Mouse (Mus musculus): ENCODE results near the gene Rbfox1. TPM values are rescaled to one million over a fixed set of nuclear protein-coding genes. Genes with fewer than 3 reads are reported as not detected.

Rbfox1 gene
- polyA plus RNA-seq, 1 experiment from 2014 or later: 223 TPM

GRCm38 (mm10) chr16:6897734-6898133 lies 1012.6 kb downstream of the Rbfox1 start:
- Histone ChIP-seq H3K4me2 (no peak overlapping the region), H3K4me3 (no peak overlapping the region), H3K36me3 (replicated peaks) (no peaks in the 10 kb centered on the region), H3K27me3 (replicated peaks) (no peaks in the 10 kb centered on the region), H3K9ac (no peak overlapping the region), H3K4me1 (peaks cover 10% of the 10 kb centered on the region; the same call in 1 of the 2 replicates), H3K9me3 (no peaks in the 10 kb centered on the region), H3K27ac (no peak overlapping the region)
- ATAC-seq (replicated peaks): no peak
- WGBS: 36% methylated on average over 6 of the region's 6 CpGs

GRCm38 (mm10) chr16:6900006-6900405 lies 1014.9 kb downstream of the Rbfox1 start:
- H3K4me2 ChIP-seq: no peak overlapping the region
- WGBS: 77% methylated on average over 2 of the region's 2 CpGs
- H3K9me3 ChIP-seq: no peaks in the 10 kb centered on the region
- peaks cover 10% of the 10 kb centered on the region; the same call in 1 of the 2 replicates for H3K4me1 ChIP-seq
- no peak overlapping the region for H3K27ac ChIP-seq
- H3K27me3 ChIP-seq (replicated peaks): no peaks in the 10 kb centered on the region
- H3K4me3 ChIP-seq: no peak overlapping the region
- no peaks in the 10 kb centered on the region for H3K36me3 ChIP-seq (replicated peaks)
- H3K9ac ChIP-seq: no peak overlapping the region
- ATAC-seq (replicated peaks): no peak

GRCm38 (mm10) chr16:6904984-6905383 lies 1019.8 kb downstream of the Rbfox1 start:
- ATAC-seq (replicated peaks): no peak
- Histone ChIP-seq H3K9me3 (no peaks in the 10 kb centered on the region), H3K27me3 (replicated peaks) (no peaks in the 10 kb centered on the region), H3K9ac (no peak overlapping the region), H3K4me2 (no peak overlapping the region), H3K4me1 (peaks cover 10% of the 10 kb centered on the region; the same call in 1 of the 2 replicates), H3K4me3 (no peak overlapping the region), H3K27ac (no peak overlapping the region), H3K36me3 (replicated peaks) (no peaks in the 10 kb centered on the region)
- 73% methylated on average over 4 of the region's 4 CpGs for WGBS

- H3K9ac ChIP-seq: no peak overlapping the region
- 49% methylated on average over 2 of the region's 2 CpGs for WGBS
- H3K27me3 ChIP-seq (replicated peaks): no peaks in the 10 kb centered on the region
- H3K4me2 ChIP-seq: no peak overlapping the region
- ATAC-seq (replicated peaks): no peak
- H3K9me3 ChIP-seq: no peaks in the 10 kb centered on the region
- H3K4me3 ChIP-seq: no peak overlapping the region
- H3K27ac ChIP-seq: no peak overlapping the region
- H3K36me3 ChIP-seq (replicated peaks): no peaks in the 10 kb centered on the region
- peaks cover 10% of the 10 kb centered on the region; the same call in 1 of the 2 replicates for H3K4me1 ChIP-seq
Observed at GRCm38 (mm10) chr16:6906001-6906400, 1020.8 kb downstream of the Rbfox1 start.

- peaks cover 10% of the 10 kb centered on the region; the same call in 1 of the 2 replicates for H3K4me1 ChIP-seq
- 62% methylated on average over 6 of the region's 6 CpGs for WGBS
- H3K27me3 ChIP-seq (replicated peaks): no peaks in the 10 kb centered on the region
- H3K9me3 ChIP-seq: no peaks in the 10 kb centered on the region
- no peak overlapping the region for H3K4me3 ChIP-seq
- H3K9ac ChIP-seq: no peak overlapping the region
- no peak for ATAC-seq (replicated peaks)
- H3K36me3 ChIP-seq (replicated peaks): no peaks in the 10 kb centered on the region
- no peak overlapping the region for H3K4me2 ChIP-seq
- H3K27ac ChIP-seq: no peak overlapping the region
Observed at GRCm38 (mm10) chr16:6907550-6907949, 1022.4 kb downstream of the Rbfox1 start.

- H3K9ac ChIP-seq: no peak overlapping the region
- no peak for ATAC-seq (replicated peaks)
- H3K36me3 ChIP-seq (replicated peaks): no peaks in the 10 kb centered on the region
- H3K27ac ChIP-seq: no peak overlapping the region
- H3K9me3 ChIP-seq: no peaks in the 10 kb centered on the region
- no peaks in the 10 kb centered on the region for H3K4me1 ChIP-seq
- H3K27me3 ChIP-seq (replicated peaks): no peaks in the 10 kb centered on the region
- 57% methylated on average over 4 of the region's 4 CpGs for WGBS
- H3K4me3 ChIP-seq: no peak overlapping the region
- no peak overlapping the region for H3K4me2 ChIP-seq
Observed at GRCm38 (mm10) chr16:6914531-6914930, 1029.4 kb downstream of the Rbfox1 start.

- H3K27ac ChIP-seq: no peak overlapping the region
- H3K9ac ChIP-seq: no peak overlapping the region
- H3K27me3 ChIP-seq (replicated peaks): no peaks in the 10 kb centered on the region
- H3K9me3 ChIP-seq: no peaks in the 10 kb centered on the region
- H3K36me3 ChIP-seq (replicated peaks): no peaks in the 10 kb centered on the region
- ATAC-seq (replicated peaks): no peak
- H3K4me2 ChIP-seq: no peak overlapping the region
- no peaks in the 10 kb centered on the region for H3K4me1 ChIP-seq
- WGBS: 66% methylated on average over 3 of the region's 3 CpGs
- H3K4me3 ChIP-seq: no peak overlapping the region
Observed at GRCm38 (mm10) chr16:6918641-6919040, 1033.5 kb downstream of the Rbfox1 start.

- no peak overlapping the region for H3K4me2 ChIP-seq
- no peak for ATAC-seq (replicated peaks)
- no peaks in the 10 kb centered on the region for H3K27me3 ChIP-seq (replicated peaks)
- no peaks in the 10 kb centered on the region for H3K4me1 ChIP-seq
- no peak overlapping the region for H3K9ac ChIP-seq
- H3K4me3 ChIP-seq: no peak overlapping the region
- no peaks in the 10 kb centered on the region for H3K36me3 ChIP-seq (replicated peaks)
- H3K9me3 ChIP-seq: no peaks in the 10 kb centered on the region
- H3K27ac ChIP-seq: no peak overlapping the region
- WGBS: 35% methylated on average over 5 of the region's 5 CpGs
Observed at GRCm38 (mm10) chr16:6919681-6920080, 1034.5 kb downstream of the Rbfox1 start.

- no peaks in the 10 kb centered on the region for H3K36me3 ChIP-seq (replicated peaks)
- H3K4me3 ChIP-seq: no peak overlapping the region
- WGBS: 77% methylated on average over 2 of the region's 2 CpGs
- H3K9ac ChIP-seq: no peak overlapping the region
- no peak overlapping the region for H3K27ac ChIP-seq
- no peak overlapping the region for H3K4me2 ChIP-seq
- no peaks in the 10 kb centered on the region for H3K9me3 ChIP-seq
- H3K4me1 ChIP-seq: no peaks in the 10 kb centered on the region
- no peak for ATAC-seq (replicated peaks)
- no peaks in the 10 kb centered on the region for H3K27me3 ChIP-seq (replicated peaks)
Observed at GRCm38 (mm10) chr16:6927661-6928060, 1042.5 kb downstream of the Rbfox1 start.

- H3K4me3 ChIP-seq: no peak overlapping the region
- no peak overlapping the region for H3K27ac ChIP-seq
- no peaks in the 10 kb centered on the region for H3K36me3 ChIP-seq (replicated peaks)
- WGBS: 68% methylated on average over 3 of the region's 3 CpGs
- no peaks in the 10 kb centered on the region for H3K27me3 ChIP-seq (replicated peaks)
- H3K9me3 ChIP-seq: no peaks in the 10 kb centered on the region
- H3K4me2 ChIP-seq: no peak overlapping the region
- ATAC-seq (replicated peaks): no peak
- no peak overlapping the region for H3K9ac ChIP-seq
- H3K4me1 ChIP-seq: no peaks in the 10 kb centered on the region
Observed at GRCm38 (mm10) chr16:6930795-6931194, 1045.6 kb downstream of the Rbfox1 start.

- WGBS: 64% methylated on average over 6 of the region's 6 CpGs
- no peak overlapping the region for H3K9ac ChIP-seq
- H3K27me3 ChIP-seq (replicated peaks): no peaks in the 10 kb centered on the region
- H3K4me1 ChIP-seq: no peaks in the 10 kb centered on the region
- H3K27ac ChIP-seq: no peak overlapping the region
- no peaks in the 10 kb centered on the region for H3K36me3 ChIP-seq (replicated peaks)
- no peaks in the 10 kb centered on the region for H3K9me3 ChIP-seq
- no peak overlapping the region for H3K4me2 ChIP-seq
- no peak for ATAC-seq (replicated peaks)
- H3K4me3 ChIP-seq: no peak overlapping the region
Observed at GRCm38 (mm10) chr16:6946151-6946550, 1061.0 kb downstream of the Rbfox1 start.

- Histone ChIP-seq H3K27ac (no peak overlapping the region), H3K4me3 (no peak overlapping the region), H3K4me1 (no peaks in the 10 kb centered on the region), H3K27me3 (replicated peaks) (no peaks in the 10 kb centered on the region), H3K36me3 (replicated peaks) (no peaks in the 10 kb centered on the region), H3K4me2 (no peak overlapping the region), H3K9ac (no peak overlapping the region), H3K9me3 (no peaks in the 10 kb centered on the region)
- ATAC-seq (replicated peaks): no peak
- 86% methylated on average over 2 of the region's 2 CpGs for WGBS
Observed at GRCm38 (mm10) chr16:6949666-6950065, 1064.5 kb downstream of the Rbfox1 start.

- Histone ChIP-seq H3K4me3 (no peak overlapping the region), H3K27me3 (replicated peaks) (no peaks in the 10 kb centered on the region), H3K4me1 (no peaks in the 10 kb centered on the region), H3K4me2 (no peak overlapping the region), H3K27ac (no peak overlapping the region), H3K36me3 (replicated peaks) (no peaks in the 10 kb centered on the region), H3K9ac (no peak overlapping the region), H3K9me3 (no peaks in the 10 kb centered on the region)
- WGBS: 89% methylated on average over 6 of the region's 6 CpGs
- ATAC-seq (replicated peaks): no peak
Observed at GRCm38 (mm10) chr16:6955102-6955675, 1070.0 kb downstream of the Rbfox1 start.
